Mouse (Mus musculus): Measurements from ENCODE around the gene Hapln2. TPM values are rescaled to one million over a fixed set of nuclear protein-coding genes. Genes with fewer than 3 reads are reported as not detected.

Hapln2 gene
- total and polyA plus RNA-seq, 3 experiments, result not detected

- H3K9me3 ChIP-seq (replicated peaks; ENCODE audit: low read length), result no peaks in the 10 kb centered on the region
- H3K27ac ChIP-seq (ENCODE audit: insufficient read depth, low read depth), result no peak overlapping the region
- H3K9ac ChIP-seq (ENCODE audit: insufficient read depth, low read depth), result no peak overlapping the region
- H3K27me3 ChIP-seq (replicated peaks), result peaks cover 76% of the 10 kb centered on the region
- no peak overlapping the region for H3K4me2 ChIP-seq (ENCODE audit: insufficient read depth, low read depth, poor library complexity, severe bottlenecking)
- H3K36me3 ChIP-seq (replicated peaks in 1 of 2; ENCODE audit: control insufficient read depth in 1 of 2, insufficient read depth in 1 of 2, low read length in 1 of 2), result no peaks in the 10 kb centered on the region
- no peak for DNase-seq (ENCODE audit: extremely low read depth)
- H3K4me1 ChIP-seq (ENCODE audit: control insufficient read depth in 1 of 2, insufficient read depth in 2 of 2), result no peaks in the 10 kb centered on the region
- no peak overlapping the region for H3K4me3 ChIP-seq (replicated peaks in 1 of 3; ENCODE audit: low read depth in 2 of 3, low read length in 2 of 3, poor library complexity in 1 of 3)
- dilution Hi-C loops (cut with MboI; ENCODE audit: extremely low pct_ligation_motif_present, extremely low pct_unique_long_range_greater_than_20kb, low sequenced_read_pairs) (no loop called here), in situ Hi-C loops (cut with MboI; ENCODE audit: low pct_ligation_motif_present, low pct_unique_long_range_greater_than_20kb, low sequenced_read_pairs) (no loop called here)
- no peaks in the 10 kb centered on the region for H3K79me2 ChIP-seq (replicated peaks; ENCODE audit: control insufficient read depth, extremely low read depth, insufficient read depth, poor library complexity, severe bottlenecking)
- TF ChIP-seq RAD21 (IDR thresholded peaks at IDR 0.05; ENCODE audit: low read depth, low read length) (no peak), IRF4 (IDR thresholded peaks at IDR 0.05; ENCODE audit: low read depth, low read length) (no peak), MXI1 (IDR thresholded peaks at IDR 0.05; ENCODE audit: low read depth, low read length) (no peak), MAZ (IDR thresholded peaks at IDR 0.05; ENCODE audit: low read depth, low read length) (no peak), JUND (conservative IDR thresholded peaks at IDR 0.05; ENCODE audit: low read depth, low read length) (no peak), ETS1 (conservative IDR thresholded peaks at IDR 0.05; ENCODE audit: low read depth, low read length) (no peak), MAX (IDR thresholded peaks at IDR 0.05; ENCODE audit: low read length) (no peak), ZNF384 (IDR thresholded peaks at IDR 0.05; ENCODE audit: low read depth, low read length) (no peak)
These were observed 47.0 kb upstream of the Hapln2 start for GRCm38 (mm10) chr3:88074351-88074750.

GRCm38 (mm10) chr3:88073631-88074030 lies 46.2 kb upstream of the Hapln2 start:
- H3K79me2 ChIP-seq (replicated peaks; ENCODE audit: control insufficient read depth, extremely low read depth, insufficient read depth, poor library complexity, severe bottlenecking), result no peaks in the 10 kb centered on the region
- H3K27ac ChIP-seq (ENCODE audit: insufficient read depth, low read depth), result no peak overlapping the region
- H3K4me3 ChIP-seq (replicated peaks in 1 of 3; ENCODE audit: low read depth in 2 of 3, low read length in 2 of 3, poor library complexity in 1 of 3), result no peak overlapping the region
- H3K9me3 ChIP-seq (replicated peaks; ENCODE audit: low read length), result no peaks in the 10 kb centered on the region
- DNase-seq (ENCODE audit: extremely low read depth), result no peak
- no peak overlapping the region for H3K9ac ChIP-seq (ENCODE audit: insufficient read depth, low read depth)
- no peaks in the 10 kb centered on the region for H3K4me1 ChIP-seq (ENCODE audit: control insufficient read depth in 1 of 2, insufficient read depth in 2 of 2)
- TF ChIP-seq KAT2A (IDR thresholded peaks at IDR 0.05; ENCODE audit: insufficient replicate concordance, low read length) (no peak), POLR2A (IDR thresholded peaks at IDR 0.05; ENCODE audit: low read depth, low read length) (no peak), TBP (conservative IDR thresholded peaks at IDR 0.05; ENCODE audit: low read depth, low read length) (no peak), BHLHE40 (IDR thresholded peaks at IDR 0.05; ENCODE audit: low read depth, low read length) (no peak), USF1 (IDR thresholded peaks at IDR 0.05; ENCODE audit: low read depth, low read length) (no peak), JUND (conservative IDR thresholded peaks at IDR 0.05; ENCODE audit: low read depth, low read length) (no peak), ELF1 (IDR thresholded peaks at IDR 0.05; ENCODE audit: low read depth, low read length) (no peak), MYC (IDR thresholded peaks at IDR 0.05; ENCODE audit: low read depth, low read length) (no peak), ZMIZ1 (IDR thresholded peaks at IDR 0.05; ENCODE audit: low read depth, low read length) (no peak), MAZ (IDR thresholded peaks at IDR 0.05; ENCODE audit: low read depth, low read length) (no peak), ZKSCAN1 (IDR thresholded peaks at IDR 0.05; ENCODE audit: borderline replicate concordance, low read depth, low read length) (no peak), RAD21 (IDR thresholded peaks at IDR 0.05; ENCODE audit: low read depth, low read length) (no peak), GABPA (IDR thresholded peaks at IDR 0.05; ENCODE audit: insufficient replicate concordance, low read depth, low read length) (no peak), NELFE (IDR thresholded peaks at IDR 0.05; ENCODE audit: low read depth, low read length) (no peak), NRF1 (IDR thresholded peaks at IDR 0.05; ENCODE audit: low read depth, low read length) (no peak), MAX (IDR thresholded peaks at IDR 0.05; ENCODE audit: low read length) (no peak)
- dilution Hi-C loops (cut with MboI; ENCODE audit: extremely low pct_ligation_motif_present, extremely low pct_unique_long_range_greater_than_20kb, low sequenced_read_pairs), result no loop called here
- peaks cover 75% of the 10 kb centered on the region for H3K27me3 ChIP-seq (replicated peaks)
- H3K4me2 ChIP-seq (ENCODE audit: insufficient read depth, low read depth, poor library complexity, severe bottlenecking), result no peak overlapping the region
- H3K36me3 ChIP-seq (replicated peaks in 1 of 2; ENCODE audit: control insufficient read depth in 1 of 2, insufficient read depth in 1 of 2, low read length in 1 of 2), result no peaks in the 10 kb centered on the region
- in situ Hi-C loops (cut with MboI; ENCODE audit: low pct_ligation_motif_present, low pct_unique_long_range_greater_than_20kb, low sequenced_read_pairs), result no loop called here

Measured in CH12.LX (cell line).